Mouse (Mus musculus) frontal cortex, postnatal 14 days (tissue): ENCODE measurements at regions not wholly inside any gene's neighbourhood (a gene's known extent, or its start where the extent isn't known, plus 50 kb on each side); places are given as distances from the start of the nearest gene placed in this dataset.

Experiments used
- DNase-seq, 2 experiments: peaks; one replicate each; pipeline ENCODE4 v3.0.0; 2022; ENCODE audit warnings: low spot score in 2 of 2

DNA sequence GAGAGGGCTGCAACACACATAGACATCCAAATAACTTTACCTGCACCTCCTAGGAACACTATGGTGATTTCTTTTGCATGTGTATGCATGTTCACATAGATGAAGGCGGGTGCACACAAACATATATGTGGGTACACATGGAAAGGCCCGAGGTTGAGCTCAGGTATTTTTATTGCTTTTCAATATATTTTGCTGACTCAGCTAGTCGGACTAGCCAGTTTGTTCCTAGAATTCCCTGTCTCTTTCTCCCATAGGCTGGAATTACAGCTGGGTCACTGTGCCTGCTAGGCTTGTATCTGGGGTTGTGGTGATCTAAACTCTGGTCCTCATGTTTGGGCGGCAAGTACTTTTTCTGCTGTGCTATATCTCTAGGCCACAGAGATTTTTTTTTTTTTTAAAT, 166.1 kb upstream of the Mki67 start:
- DNase-seq: no peak

DNA sequence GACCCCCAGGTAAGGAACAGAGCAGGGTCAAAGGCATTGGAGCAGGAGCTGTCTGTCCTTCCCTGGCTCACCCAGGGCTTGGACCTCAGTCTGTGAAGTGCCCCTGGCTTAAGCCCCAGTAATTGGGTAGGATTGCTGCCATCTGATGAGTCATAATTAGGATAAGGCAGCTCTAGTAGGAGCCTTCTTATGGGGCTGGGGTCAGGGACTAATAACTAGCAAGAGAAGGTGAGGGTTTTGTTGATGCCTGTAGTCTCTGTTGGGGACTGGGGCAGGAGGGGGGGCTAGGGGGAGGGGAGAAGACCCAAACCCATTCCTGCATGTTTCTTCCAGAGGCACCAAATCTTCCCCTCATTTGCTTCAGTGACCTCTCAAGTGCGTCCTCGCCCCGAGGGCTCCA, 172.4 kb upstream of the Mki67 start:
- DNase-seq: no peak

DNA sequence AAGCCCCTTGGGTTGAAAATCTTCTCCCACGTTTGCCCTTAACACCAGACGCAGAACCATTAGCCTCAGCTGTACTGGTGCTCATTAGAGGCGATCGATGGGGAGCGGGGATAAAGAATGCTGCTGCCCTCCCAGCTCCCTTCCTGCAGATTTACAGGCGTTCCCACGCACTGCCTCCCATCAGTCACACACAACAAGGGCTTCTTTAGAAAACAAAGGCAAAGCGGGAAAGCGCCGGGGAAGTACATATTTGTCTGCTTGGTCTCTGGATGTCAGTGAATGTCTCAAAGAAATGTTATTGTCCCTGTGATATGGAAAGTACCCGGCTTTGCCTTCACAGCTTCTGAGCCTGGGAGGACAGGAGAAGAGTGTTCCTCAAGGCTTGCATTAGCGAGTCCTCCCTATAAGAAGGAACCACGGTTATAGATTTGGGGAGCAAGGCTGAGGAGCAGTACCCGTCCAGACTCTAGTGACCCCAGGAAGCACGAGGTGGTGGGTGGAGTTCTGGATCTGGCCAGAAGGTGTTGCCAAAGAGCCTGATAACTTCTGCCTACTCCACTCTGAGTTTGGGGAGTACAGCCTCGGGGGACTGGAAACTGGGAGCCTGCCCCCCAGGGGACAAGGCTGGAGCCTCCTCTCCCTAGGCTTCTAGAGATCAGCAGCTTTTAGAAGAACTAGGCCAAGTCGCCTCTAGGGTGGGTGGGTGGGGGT, 173.0 kb upstream of the Mki67 start:
- DNase-seq: peak in 1 of 2 experiments; percentile 8

DNA sequence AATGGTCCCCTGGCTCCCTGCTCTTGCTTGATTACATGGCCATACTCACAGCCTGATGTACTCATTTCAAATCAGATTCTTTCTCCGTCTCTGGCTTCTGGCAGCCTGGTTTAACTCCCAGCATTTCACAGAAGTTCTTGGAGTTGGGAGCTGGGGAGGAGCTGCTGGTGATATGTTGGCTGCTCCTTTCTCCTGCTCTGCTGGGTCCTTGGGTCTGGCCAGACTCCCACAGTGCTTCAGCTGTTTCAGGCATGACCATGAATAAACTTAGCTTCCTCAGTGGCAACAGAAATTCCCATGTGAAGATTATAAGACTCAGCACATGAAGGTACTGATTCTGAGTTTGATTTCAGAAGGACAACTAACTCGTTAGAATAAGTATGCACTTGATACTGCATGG, 182.7 kb upstream of the Mki67 start:
- DNase-seq: no peak

DNA sequence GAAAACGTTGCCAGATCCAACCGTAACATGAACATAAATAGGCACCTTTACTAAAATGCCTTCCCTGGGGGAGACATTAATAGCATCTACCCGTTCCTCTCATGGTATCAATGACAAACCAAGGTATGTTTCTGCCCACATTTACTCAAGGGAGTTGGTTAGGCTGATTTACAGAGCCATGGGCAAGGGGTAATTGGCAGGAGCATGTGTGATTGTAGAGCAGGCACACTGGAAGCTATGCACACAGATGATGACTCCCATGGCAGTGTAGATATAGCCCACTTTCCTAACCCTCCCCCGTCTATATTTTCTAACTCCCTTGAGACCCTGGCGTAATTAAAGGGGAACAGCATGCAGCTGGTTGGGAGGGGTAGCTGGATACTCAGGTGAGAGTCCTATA, 183.6 kb upstream of the Mki67 start:
- DNase-seq: no peak

DNA sequence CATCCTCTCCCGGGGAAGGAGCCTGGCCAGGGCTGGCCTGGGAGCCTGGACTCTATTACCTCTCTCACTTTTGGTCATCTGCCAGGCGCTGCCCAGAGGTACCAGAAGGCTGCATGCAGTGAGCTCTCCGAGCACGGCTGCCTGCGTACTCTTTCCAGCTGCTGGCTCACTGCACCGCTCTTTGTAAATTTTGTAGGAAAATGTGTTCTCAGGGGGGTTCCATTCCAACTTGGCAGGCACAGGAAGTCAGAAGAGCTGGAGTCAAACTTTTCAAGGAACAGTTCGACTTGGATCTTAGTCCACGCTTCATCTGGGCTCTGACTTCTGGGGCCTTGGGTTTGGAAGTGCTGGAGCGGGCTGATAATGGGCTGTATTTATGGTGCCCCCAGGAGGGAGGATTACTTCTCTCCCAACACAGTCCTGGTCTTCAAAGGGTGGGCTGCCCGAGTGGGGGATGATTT, 184.7 kb upstream of the Mki67 start:
- DNase-seq: no peak

DNA sequence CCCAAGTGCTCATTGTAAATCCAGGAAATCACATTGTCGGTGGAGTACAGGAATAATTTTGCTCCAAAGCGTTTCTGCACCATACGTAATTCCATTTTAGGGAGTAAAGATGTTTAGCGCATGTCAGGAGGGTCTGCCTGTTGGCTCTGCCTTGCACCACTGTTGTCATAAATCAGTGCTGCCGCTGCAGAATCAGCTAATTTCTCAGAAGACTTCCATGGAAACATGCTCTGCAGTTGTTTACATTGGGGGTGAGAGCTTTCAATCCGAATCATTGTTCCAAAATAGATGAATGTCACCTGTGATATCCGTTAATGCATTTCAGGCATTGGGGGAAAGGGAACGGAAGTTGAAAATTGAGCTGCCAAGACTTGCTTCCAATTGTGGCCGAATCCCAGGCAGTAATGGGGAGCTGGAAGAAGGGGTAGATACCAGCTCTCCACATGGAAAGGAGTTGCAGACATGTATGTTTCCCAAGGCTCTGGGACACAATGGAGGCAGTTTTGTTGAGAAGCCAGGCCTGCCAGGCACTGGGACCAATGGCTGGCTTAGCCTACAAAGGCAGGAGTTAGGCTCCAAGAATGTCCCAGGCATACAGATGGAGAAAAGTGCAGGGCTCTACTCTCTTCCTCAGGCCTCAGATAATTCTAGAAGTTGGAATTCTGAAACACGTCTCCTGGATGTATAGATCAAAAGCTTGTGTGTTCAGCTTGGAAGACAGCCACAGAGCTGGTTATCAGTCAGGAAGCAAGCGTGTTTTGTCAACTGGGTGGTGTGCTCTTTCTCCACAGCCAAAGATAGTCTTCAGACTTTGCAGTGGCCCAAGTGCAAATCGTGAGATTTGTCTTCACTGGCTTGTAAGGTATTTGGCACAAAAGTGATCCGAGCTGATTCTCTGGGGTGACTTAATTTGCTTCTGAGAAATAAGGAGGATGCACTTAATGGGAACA, 186.2 kb upstream of the Mki67 start:
- DNase-seq: no peak

DNA sequence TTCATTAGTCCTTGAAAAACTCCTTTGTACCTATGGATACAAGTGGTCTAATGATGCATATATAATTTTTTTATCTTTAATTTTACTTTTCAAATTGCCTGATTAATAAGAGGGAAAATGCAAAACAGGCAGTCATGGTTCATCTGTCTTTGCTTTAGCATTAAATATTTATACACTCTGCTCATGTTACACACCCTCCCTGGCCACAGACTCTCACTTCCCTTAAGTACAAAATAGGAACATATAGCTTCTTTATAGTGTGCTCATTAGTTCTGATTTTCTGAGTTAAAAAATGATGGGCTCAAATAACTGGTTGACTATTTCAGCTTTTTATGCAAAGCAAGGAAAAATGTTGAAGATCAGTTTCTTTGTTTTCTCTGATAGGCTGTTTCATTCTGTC, 195.2 kb upstream of the Mki67 start:
- no peak for DNase-seq

DNA sequence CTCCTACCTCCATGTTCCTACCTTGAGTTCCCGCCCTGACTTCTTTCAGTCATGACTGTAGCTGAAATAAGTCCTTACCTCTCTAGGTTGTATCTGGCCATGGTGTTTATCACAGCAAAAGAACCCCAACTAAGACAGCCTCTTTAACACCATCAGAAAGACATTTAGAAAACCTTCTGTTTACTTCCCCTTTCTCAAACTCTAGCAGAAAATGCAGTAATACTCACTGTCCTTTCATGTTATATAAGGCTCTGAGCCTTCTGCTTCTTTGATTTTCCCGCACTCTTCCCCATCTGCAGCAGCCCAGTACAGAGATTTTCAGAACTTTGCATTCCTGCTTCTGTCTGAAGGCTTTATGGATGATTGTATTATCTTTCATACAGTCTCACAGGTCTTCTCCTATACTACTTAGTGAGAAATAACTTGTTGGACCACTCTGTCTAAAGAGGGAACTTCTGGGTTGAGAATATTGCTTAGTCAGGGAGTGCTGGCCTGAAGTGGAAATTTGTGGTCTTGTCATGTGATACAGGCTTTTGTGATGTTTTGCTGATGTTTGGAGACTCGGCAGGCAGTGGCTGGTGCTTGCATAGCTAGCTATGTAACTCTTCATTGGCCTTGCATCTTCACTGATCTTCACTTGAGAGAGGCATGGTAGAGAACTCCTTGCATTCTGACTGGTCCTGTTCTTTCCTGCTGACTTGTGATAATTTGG, 197.9 kb upstream of the Mki67 start:
- no peak for DNase-seq

DNA sequence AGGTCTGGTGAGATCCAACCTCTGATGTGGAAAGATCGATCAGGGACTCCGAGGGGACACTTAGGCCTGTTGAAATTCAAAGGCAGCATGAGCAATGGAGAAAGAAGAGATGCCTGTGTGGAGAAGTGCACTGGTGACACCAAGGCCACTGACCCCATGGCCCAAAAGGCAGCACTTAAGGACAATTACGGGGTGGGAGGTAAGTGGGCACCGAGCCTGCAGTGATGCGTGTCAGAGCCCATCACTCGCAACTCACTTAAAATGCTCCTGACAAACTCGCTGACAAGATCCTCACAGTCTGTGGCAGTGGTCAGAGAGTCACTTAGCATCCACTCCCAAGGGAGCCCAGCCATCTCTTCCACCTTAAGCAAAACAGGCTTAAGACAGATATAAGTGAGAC, 207.7 kb upstream of the Mki67 start:
- no peak for DNase-seq

DNA sequence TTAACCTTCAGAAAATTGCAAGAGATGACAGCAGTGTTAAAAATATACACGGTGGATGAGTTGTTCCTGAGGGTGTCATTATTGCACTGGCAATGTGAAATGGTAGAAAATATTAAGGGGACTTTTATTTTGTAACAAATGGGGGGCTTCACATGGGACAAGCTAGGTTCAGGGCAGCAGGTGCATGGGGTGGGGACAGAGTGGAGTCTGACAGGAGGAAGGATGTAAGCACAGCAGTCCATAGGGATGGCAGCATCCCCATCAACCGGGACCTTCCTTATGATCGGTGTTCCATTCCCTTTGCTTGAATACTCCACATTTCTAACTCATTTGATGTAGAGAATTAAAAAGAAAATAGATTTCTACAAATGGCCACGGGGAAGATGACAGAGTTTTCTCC, 208.5 kb upstream of the Mki67 start:
- no peak for DNase-seq

DNA sequence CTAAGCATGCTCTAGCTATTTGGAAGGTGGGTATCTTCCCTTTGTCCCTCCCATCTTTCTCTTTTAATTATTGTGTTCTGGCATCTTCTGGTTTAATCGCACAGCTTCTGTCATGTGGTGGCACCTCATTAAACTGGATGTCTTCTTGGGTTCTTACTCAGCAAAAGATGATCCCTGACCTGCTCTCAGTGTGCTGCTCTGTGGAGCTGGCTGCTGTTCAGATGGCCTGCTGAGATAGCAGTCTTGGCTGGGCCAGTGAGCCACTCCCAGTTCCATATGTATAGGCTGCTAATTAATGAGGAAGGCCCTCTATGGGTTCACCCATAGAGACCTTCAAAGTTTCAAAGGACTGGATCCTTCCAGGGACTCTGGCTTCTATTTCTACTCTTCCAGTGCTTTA, 213.9 kb upstream of the Mki67 start:
- no peak for DNase-seq

DNA sequence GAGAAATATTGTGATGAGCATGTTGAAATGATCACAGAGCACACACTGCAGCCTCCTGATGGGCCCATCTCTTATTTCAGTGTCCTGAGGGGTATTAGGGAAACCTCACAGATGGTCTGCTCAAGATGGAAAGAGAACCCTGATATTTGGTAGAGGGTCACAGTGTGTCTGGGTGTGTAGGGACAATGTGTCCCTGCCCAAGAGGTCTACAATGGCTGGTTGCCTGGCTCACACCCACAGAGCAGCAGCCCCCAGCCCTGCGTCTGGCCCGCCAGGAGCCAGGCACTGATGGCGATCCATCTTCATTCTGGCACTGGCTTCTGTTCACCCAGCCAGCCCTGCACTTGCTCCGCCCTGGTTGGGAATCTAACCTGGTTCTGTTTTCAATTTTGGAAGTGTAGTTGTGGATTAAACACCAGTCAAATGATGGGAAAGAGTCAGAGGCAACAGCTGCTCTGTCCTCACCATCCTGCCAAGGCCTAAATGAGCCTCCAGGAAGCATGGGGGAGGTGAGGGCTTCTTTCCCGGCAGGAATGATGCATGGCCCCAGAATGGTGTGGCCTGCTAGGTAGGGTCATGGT, 216.5 kb upstream of the Mki67 start:
- DNase-seq: no peak

DNA sequence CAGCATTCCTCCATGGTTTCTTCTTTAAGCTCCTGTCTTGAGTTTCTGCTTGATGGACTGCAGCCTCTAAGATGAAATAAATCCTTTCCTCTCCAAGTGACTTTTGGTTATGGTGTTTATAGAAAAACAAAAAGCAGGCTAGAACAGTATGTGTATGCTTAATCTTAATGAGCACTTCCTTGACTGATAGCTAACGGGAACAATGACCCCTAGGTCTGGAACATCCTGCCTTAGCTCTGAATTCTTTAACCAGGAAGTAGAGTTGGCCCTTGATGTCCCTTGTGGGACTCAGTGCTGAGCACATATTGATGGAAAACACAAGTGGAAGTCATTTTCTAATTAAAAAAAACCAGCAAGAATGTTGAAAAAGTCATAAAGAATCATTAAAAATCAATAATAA, 219.0 kb upstream of the Mki67 start:
- no peak for DNase-seq

DNA sequence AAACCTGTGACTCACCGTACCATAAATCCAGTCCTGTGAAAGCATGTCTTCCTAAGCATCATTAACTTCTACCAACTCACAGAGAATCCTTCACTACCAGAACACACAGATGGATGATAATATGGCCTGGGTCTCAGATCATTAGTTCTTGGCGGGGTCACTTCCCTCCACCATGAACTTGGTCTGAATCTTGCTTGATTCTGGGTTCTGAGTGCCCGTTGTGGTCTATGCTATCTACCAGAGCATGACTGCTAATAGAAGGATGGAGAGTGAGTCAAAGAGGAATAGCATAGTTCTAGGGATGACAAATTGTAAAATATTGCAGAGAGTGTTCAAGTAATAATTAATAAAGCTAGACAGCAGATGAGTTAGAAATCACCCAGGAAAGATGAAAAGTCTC, 221.3 kb upstream of the Mki67 start:
- no peak for DNase-seq

DNA sequence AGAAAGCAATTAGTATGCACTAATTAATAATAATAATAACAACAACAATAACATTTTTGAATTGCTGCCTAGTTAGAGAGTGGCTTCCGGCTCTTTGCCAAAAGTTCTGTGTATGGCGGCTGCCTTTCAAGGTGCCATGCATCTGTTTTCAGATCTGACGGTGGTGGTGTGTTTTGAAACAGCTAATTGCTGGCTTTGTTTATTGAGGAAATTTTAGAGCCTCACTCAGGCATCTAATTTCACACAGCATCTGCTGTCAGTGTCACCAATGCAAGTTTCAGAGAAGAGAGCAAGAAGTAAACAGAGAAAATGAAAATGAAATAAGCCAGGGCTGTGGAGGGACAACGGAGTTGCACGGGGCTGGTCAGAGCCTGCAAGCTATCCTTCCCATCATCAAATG, 223.2 kb upstream of the Mki67 start:
- DNase-seq: no peak

DNA sequence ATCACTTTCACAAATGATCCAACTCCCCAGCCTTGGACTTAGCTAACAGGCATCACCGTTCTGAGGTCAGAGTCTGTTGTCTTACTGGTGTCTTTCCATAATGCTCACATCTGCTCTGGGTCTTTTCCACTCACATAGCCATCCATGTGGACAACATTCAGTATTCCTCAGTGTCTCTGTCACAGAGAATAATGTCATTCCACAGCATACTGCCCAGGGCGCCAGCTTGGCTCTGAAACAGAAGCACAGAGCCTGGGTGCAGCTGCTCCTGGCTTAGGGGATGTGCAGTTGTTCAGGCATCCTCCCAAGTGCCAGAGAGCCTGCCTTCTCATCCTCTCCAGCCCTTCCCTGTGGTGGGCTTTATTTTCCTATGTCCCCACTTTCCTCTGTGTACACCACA, 226.7 kb upstream of the Mki67 start:
- no peak for DNase-seq

DNA sequence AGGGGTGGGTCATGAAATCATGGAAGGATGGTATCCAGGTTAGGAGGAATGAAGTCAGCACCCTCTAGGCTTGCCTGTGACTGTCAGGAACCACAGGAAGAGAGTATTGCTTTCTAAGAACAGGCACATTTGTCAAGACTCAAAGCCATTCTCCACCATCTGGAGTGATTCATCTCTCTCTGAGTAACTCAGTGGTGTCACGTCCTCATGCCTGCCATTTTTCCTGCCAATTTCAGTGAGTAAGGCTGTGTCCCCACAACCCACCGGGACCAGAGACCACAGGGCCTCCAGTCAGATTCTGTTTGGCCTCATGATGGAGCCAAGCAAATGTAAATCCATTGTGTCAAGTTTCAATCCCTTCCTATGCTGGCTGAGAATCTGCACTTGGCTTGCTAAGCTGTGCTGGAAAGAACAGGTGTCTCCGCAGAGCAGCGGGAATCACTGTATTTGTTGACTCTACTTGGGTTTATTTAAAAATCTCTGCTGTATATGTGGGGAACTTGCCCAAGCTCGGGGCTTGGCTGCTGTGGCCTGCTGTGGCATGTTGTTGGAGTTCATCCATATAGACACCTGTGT, 230.0 kb upstream of the Mki67 start:
- no peak for DNase-seq

DNA sequence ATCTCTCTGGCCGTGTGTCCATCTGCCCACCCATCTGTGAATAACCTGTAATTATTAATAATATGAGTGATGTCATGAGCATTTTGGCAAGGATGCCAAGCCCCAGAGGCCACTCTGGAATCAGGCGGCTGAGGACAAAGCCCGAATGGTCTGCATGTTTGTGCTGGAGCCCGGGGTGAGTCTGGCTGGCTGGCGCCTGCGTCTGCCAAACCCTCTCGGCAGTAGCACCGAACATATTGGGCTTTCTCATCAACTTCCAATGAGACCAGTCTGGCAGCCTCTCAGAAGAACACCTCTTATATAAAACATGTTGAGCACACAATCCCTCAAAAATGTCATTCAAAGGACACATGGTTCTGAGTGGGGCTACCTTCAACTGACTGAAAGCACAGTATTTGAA, 244.9 kb upstream of the Mki67 start:
- peak in 1 of 2 experiments; percentile 5 for DNase-seq

DNA sequence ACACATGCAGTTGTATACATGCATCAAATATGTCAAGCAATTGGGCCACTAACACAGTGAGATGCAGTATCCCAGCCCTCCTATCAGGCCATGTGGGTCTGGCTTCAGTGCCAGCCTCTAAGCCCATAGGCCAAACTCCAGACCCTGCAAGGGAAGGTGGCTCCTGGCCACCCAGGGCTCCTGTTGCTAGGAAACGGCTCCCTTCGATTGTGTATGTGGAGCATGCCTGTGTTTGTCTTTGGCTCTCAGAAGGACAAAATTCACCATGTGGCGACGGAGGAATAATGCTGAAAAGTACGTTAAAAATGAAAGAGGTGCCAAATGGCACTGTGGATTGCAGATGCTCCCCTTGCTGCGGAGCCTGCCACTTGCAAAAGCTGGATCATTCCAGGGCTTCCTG, 249.4 kb upstream of the Mki67 start:
- DNase-seq: peak in 1 of 2 experiments; percentile 7

DNA sequence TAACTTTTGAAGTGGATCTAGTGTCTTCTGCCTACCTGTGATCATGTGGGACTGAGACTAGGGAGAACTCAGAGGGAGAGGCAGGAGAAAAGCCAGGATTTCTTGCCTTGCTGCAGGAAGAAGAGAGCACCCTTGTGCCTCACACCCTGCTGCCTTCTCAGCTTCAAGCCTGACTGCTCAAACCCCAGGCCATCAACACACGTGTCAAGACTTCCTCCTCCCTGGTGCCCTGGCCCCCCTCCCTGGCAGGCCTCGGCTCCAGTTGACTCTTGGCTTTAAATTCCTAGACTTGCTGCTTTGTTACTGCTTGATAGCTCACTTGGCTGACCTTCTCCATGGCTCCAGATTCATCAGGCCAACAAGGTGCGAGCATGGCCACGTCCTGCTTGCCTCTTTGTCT, 250.1 kb upstream of the Mki67 start:
- DNase-seq: no peak

DNA sequence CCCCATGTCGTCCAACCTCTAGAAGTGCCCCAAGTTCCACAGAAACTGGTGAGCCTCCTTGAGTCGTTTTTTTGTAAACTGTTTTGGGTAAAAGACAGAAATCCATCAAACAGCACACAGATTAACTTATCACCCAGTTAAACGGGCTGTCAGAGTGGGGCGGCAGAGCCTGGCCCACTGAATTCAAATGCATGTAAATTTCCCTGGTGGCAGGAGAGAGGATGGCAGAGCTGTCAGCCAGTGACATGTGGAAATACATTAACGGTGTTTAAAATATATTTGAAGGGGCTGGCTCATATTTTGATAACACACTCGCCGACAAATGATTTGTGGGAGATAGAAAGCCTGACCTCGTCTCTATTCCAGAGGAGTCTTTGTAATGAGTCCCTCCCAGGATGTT, 252.5 kb upstream of the Mki67 start:
- no peak for DNase-seq
